Mouse (Mus musculus) small intestine, adult 10 weeks (tissue): ENCODE results near the gene Ahrr. TPM values are rescaled to one million over a fixed set of nuclear protein-coding genes. Genes with fewer than 3 reads are reported as not detected.

ENCODE experiments used
- polyA plus RNA-seq: library from polyadenylated mRNA; stranded (reverse); fragments of 350-450 nt; fragmentation: Illumina TruSeq; extraction: RNeasy Lipid Tissue Mini Kit (QIAGEN cat#74804); gene quantifications from one replicate; pipeline ENCODE4 v1.2.3, GENCODE M21; 2014; ENCODE audit warnings: low replicate concordance

The Ahrr gene
- polyA plus RNA-seq: 5.3 TPM

DNA sequence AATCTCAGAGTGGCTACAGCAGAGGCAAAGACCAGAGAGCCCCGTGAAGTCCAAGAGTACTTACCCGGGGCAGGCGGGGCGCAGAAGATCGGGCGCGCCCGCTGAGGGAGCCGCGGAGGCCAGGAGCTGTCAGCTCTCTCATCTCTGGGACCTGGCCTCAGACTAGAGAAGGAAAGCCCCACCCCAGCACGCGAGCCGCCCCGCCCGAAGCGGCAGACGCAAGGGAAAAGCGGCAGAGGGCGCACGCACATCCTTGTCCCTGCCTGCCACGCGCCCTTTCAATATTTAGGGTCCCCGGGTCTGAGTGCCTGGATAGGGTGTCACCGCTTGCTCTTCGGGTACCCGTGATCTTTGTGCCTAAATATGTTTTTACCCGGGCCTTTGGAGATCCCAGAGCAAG lies at the start of gene Ahrr:
Ahrr (minus strand) TSS at position 165 of the 400 bp plus-strand sequence.

DNA sequence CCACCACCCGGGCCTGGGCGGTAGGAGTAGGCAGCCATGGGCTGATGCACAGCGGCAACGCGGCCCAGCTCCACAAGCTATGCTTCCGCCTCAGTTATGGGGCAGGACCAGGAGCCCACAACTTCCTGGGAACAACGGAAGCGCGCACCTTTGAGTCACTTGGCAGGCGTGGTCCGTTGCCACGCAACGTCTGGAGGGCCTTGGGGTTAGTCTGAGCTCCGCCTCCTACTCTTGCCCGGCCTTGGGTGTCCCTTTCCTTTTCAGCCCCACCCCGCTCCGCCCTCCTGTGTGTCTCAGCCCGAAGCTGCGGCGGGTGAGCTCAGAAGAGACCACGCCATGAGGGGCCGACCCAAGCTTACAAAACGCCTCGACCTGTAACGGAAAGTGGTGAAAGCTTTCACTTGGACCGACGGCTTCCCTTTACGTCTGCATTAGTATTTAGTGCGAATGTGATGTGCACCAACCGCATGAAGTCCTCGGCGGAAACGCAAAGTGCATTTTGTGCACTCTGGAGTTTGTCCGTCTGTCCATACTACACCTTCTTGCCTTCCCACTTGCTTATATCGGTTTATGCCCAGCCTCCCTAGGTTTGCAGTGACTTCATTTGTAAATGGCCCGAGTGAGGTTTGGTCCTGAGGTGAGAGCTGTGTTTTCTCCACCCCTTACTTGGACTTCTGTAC lies 25.2 kb upstream of the Ahrr start, which contains the start of gene Pdcd6:
Pdcd6 (minus strand) TSS at position 411 of the 680 bp plus-strand sequence.

DNA sequence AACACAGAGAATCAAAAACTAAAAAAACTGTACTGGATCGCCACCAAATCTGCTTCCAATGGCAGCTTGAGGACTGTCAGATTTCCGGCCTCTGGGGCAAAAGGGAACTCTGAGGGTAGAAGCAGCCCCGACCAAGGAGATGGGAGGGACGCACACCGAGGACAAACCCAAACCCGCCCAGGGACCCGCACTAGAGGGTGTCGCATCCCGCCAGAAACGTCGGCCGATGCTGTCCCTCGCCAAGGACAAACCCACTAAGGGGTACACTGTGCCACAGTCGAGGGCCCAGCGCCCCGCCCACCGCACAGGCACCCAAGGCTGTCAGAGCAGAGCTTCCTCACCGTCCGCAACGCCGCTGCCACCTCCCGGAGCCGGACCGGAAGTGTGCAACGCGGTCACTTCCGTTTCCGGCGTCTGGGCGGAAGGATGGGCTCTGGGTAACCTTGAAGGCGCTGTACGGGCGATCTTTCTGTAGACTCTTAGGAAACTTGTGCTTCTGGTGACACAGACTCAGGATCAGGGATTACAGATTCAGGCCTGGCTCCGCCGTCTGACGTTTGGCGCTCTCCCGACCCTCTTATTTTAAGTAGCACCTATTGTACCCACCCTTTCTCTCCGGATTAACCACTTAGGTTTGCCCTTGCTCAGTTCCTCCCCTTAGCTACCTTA lies 83.7 kb downstream of the Ahrr start, which contains the start of gene Exoc3:
Exoc3 (minus strand) TSS at position 416 of the 669 bp plus-strand sequence.

Other genes with a start within 250 kb of the Ahrr start
- 4.5 TPM for gene Cep72, start 230.0 kb downstream of the Ahrr start, polyA plus RNA-seq
- 90.4 TPM for gene Slc9a3, start 170.9 kb downstream of the Ahrr start, polyA plus RNA-seq
- gene Exoc3, start 83.6 kb downstream of the Ahrr start, polyA plus RNA-seq: 32.0 TPM
- gene Pdcd6, start 25.2 kb upstream of the Ahrr start, polyA plus RNA-seq: 330 TPM
- gene Sdha, start 57.9 kb upstream of the Ahrr start, polyA plus RNA-seq: 487 TPM
- gene Ccdc127, start 58.0 kb upstream of the Ahrr start, polyA plus RNA-seq: 11.3 TPM
- not detected for gene Lrrc14b, start 71.7 kb upstream of the Ahrr start, polyA plus RNA-seq
- gene Zfp72, start 98.5 kb upstream of the Ahrr start, polyA plus RNA-seq: 10.8 TPM
- 3.9 TPM for gene Ftl1-ps1, start 107.4 kb upstream of the Ahrr start, polyA plus RNA-seq
- gene Zfp825, start 201.7 kb upstream of the Ahrr start, polyA plus RNA-seq: 107 TPM